Mouse (Mus musculus): ENCODE data around the gene Acads. TPM values are rescaled to one million over a fixed set of nuclear protein-coding genes. Genes with fewer than 3 reads are reported as not detected.

The Acads gene
- polyA plus RNA-seq, 1 experiment from 2014 or later, result 47.8 TPM

- Histone ChIP-seq H3K9ac (0 out of 2 replicates have a peak overlapping the region, but pooled peaks have one; percentile 1), H3K4me1 (peaks cover 23% of the 10 kb centered on the region), H3K27me3 (no peaks in the 10 kb centered on the region), H3K36me3 (peaks cover 80% of the 10 kb centered on the region), H3K27ac (replicated peaks) (no peak overlapping the region), H3K9me3 (replicated peaks) (no peaks in the 10 kb centered on the region), H3K4me2 (replicated peaks) (no peak overlapping the region), H3K4me3 (replicated peaks) (no peak overlapping the region)
- ATAC-seq (ENCODE audit: insufficient number of reproducible peaks, low FRiP score, low TSS enrichment, low read depth), result no peak
- 92% methylated on average over 8 of the region's 8 CpGs for WGBS
Observed at GRCm38 (mm10) chr5:115148378-115148777, 29.2 kb upstream of the Acads start.

DNA sequence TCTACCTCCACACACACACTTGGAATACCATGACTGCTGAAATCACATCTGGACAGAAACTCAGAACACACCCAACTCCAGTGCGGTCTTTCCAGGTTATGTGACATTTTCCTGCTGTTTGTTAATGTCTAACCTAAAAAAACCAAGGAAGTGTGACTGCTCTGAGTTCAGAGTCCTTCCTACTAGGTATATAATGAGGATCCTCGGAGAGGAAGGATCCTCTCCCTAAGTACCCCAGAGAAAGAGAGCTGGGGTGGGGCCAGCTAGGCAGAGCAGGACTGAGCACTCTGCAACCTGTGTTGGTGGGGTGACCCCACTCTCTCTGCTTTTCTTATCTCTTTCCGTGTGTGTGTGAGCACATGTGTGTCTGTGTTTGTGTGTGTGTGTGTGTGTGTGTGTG is 28.2 kb upstream of the Acads start:
- 77% methylated on average over 3 of the region's 3 CpGs for WGBS
- no peaks in the 10 kb centered on the region for H3K27me3 ChIP-seq
- no peak overlapping the region for H3K4me2 ChIP-seq (replicated peaks)
- ATAC-seq (ENCODE audit: insufficient number of reproducible peaks, low FRiP score, low TSS enrichment, low read depth), result no peak
- H3K4me3 ChIP-seq (replicated peaks), result no peak overlapping the region
- H3K9ac ChIP-seq, result no peak overlapping the region
- H3K36me3 ChIP-seq, result peaks cover 82% of the 10 kb centered on the region
- no peak overlapping the region for H3K27ac ChIP-seq (replicated peaks)
- H3K4me1 ChIP-seq, result peaks cover 13% of the 10 kb centered on the region
- no peaks in the 10 kb centered on the region for H3K9me3 ChIP-seq (replicated peaks)

- no peaks in the 10 kb centered on the region for H3K27me3 ChIP-seq
- H3K27ac ChIP-seq (replicated peaks), result no peak overlapping the region
- H3K9ac ChIP-seq, result no peak overlapping the region
- ATAC-seq (ENCODE audit: insufficient number of reproducible peaks, low FRiP score, low TSS enrichment, low read depth), result no peak
- peaks cover 85% of the 10 kb centered on the region for H3K36me3 ChIP-seq
- H3K4me1 ChIP-seq, result peaks cover 8% of the 10 kb centered on the region
- no peaks in the 10 kb centered on the region for H3K9me3 ChIP-seq (replicated peaks)
- no peak overlapping the region for H3K4me2 ChIP-seq (replicated peaks)
- no peak overlapping the region for H3K4me3 ChIP-seq (replicated peaks)
Observed at GRCm38 (mm10) chr5:115146747-115147130, 27.6 kb upstream of the Acads start.

DNA sequence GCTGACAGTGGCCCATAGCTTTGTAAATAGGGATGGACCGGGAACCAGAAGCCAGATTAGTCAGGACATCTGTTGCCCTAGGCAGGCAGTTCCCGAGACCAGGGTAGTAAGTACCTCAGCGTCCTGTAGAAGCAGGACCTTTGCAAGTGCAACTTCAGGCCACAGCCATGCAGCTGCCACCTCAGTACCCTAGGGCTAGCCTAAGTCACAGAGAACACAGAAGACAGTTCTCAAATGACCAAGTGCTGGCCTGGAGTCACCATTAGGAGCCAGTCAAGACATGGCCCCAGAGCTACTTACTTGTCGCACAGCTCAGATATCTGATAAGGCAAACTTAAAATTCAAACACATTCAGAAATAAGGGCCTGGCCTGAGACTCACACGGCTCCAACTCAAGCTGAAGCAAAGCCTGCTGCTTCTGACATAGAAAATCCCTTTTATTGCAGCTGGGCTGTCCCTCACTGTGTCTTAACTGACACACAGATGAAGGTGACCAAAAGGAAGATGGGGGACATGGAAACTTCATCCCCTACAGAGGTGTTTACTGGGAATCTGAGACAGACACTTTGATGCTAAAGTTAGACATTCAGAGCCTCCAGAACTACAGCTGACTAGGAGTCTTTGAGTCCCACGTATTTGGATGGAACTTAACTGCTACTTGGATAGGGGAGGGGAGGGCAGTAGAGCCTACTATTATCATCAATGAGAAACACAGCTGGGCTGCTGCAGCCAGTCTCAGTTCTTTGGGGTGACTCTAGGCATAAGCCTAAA is 27.0 kb upstream of the Acads start:
- ATAC-seq (ENCODE audit: insufficient number of reproducible peaks, low FRiP score, low TSS enrichment, low read depth), result no peak
- no peaks in the 10 kb centered on the region for H3K9me3 ChIP-seq (replicated peaks)
- no peak overlapping the region for H3K27ac ChIP-seq (replicated peaks)
- H3K36me3 ChIP-seq, result peaks cover 79% of the 10 kb centered on the region
- peaks cover 5% of the 10 kb centered on the region for H3K4me1 ChIP-seq
- H3K9ac ChIP-seq, result no peak overlapping the region
- no peak overlapping the region for H3K4me3 ChIP-seq (replicated peaks)
- 75% methylated on average over 6 of the region's 6 CpGs for WGBS
- no peaks in the 10 kb centered on the region for H3K27me3 ChIP-seq
- no peak overlapping the region for H3K4me2 ChIP-seq (replicated peaks)

- no peak for ATAC-seq (ENCODE audit: insufficient number of reproducible peaks, low FRiP score, low TSS enrichment, low read depth)
- H3K4me3 ChIP-seq (replicated peaks), result no peak overlapping the region
- WGBS, result 72% methylated on average over 11 of the region's 11 CpGs
Observed at GRCm38 (mm10) chr5:115145253-115145968, 26.3 kb upstream of the Acads start.

DNA sequence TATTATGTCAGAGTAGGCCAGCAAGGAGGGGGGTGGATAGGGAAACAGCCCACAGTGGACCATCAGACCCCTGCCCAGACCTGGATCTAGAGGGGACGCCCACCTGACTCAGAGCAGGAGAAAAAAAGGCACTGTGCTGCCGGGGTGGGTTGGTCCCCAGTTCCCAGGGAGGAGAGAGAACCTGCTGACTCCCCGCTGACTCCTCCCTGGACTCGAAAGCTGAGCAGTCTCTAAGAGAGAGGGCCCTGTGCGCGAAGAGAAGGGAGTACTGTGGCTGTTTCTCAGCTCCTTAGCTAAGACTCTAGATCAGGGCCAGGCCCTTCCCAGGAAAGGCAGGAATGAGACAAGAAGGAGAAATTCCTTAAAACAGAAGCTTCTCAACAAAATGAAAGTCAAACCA is 25.3 kb upstream of the Acads start:
- no peak overlapping the region for H3K9ac ChIP-seq
- H3K9me3 ChIP-seq (replicated peaks), result no peaks in the 10 kb centered on the region
- no peaks in the 10 kb centered on the region; the same call in 1 of the 2 replicates for H3K4me1 ChIP-seq
- 0 out of 2 replicates have a peak overlapping the region, but pooled peaks have one; percentile 4 for H3K27ac ChIP-seq (replicated peaks)
- WGBS, result 60% methylated on average over 6 of the region's 6 CpGs
- no peaks in the 10 kb centered on the region for H3K27me3 ChIP-seq
- H3K4me2 ChIP-seq (replicated peaks), result no peak overlapping the region
- no peak for ATAC-seq (ENCODE audit: insufficient number of reproducible peaks, low FRiP score, low TSS enrichment, low read depth)
- no peak overlapping the region for H3K4me3 ChIP-seq (replicated peaks)
- H3K36me3 ChIP-seq, result peaks cover 62% of the 10 kb centered on the region

More at GRCm38 (mm10) chr5:115145253-115145968, 26.3 kb upstream of the Acads start:
- Histone ChIP-seq H3K27ac (replicated peaks) (no peak overlapping the region), H3K9ac (no peak overlapping the region), H3K4me2 (replicated peaks) (no peak overlapping the region), H3K9me3 (replicated peaks) (no peaks in the 10 kb centered on the region), H3K27me3 (no peaks in the 10 kb centered on the region), H3K4me1 (no peaks in the 10 kb centered on the region; the same call in 1 of the 2 replicates), H3K36me3 (peaks cover 72% of the 10 kb centered on the region)

DNA sequence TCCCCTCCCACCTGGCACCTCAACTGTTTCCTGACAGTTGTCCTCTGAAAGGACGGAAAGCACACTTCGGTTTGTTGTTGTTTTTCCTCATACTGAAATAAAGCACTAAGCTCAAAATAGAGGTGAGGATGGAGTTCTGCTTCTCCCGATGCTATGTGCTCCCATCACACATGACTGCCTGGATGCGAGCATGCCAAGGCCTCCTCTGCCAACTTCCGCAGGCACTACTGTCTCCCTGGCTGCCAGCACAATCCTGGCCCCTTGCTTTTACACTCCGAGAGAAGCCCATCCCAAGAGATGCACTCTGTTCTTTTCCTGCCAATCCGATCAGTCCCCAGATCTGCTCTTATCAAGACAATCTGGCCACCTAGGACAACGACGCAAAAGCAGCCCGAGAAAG is 24.4 kb upstream of the Acads start:
- peaks cover 54% of the 10 kb centered on the region for H3K36me3 ChIP-seq
- H3K9me3 ChIP-seq (replicated peaks), result no peaks in the 10 kb centered on the region
- no peak overlapping the region for H3K9ac ChIP-seq
- H3K27ac ChIP-seq (replicated peaks), result no peak overlapping the region
- no peaks in the 10 kb centered on the region; the same call in 1 of the 2 replicates for H3K4me1 ChIP-seq
- H3K4me2 ChIP-seq (replicated peaks), result no peak overlapping the region
- WGBS, result 70% methylated on average over 10 of the region's 10 CpGs
- H3K27me3 ChIP-seq, result no peaks in the 10 kb centered on the region
- ATAC-seq (ENCODE audit: insufficient number of reproducible peaks, low FRiP score, low TSS enrichment, low read depth), result no peak
- H3K4me3 ChIP-seq (replicated peaks), result no peak overlapping the region

GRCm38 (mm10) chr5:115142166-115142697 is 23.1 kb upstream of the Acads start:
- WGBS, result 88% methylated on average over 9 of the region's 9 CpGs
- Histone ChIP-seq H3K4me1 (no peaks in the 10 kb centered on the region; the same call in 1 of the 2 replicates), H3K27me3 (no peaks in the 10 kb centered on the region), H3K4me2 (replicated peaks) (no peak overlapping the region), H3K36me3 (peaks cover 41% of the 10 kb centered on the region), H3K9ac (no peak overlapping the region), H3K27ac (replicated peaks) (no peak overlapping the region), H3K9me3 (replicated peaks) (no peaks in the 10 kb centered on the region), H3K4me3 (replicated peaks) (no peak overlapping the region)
- ATAC-seq (ENCODE audit: insufficient number of reproducible peaks, low FRiP score, low TSS enrichment, low read depth), result no peak

DNA sequence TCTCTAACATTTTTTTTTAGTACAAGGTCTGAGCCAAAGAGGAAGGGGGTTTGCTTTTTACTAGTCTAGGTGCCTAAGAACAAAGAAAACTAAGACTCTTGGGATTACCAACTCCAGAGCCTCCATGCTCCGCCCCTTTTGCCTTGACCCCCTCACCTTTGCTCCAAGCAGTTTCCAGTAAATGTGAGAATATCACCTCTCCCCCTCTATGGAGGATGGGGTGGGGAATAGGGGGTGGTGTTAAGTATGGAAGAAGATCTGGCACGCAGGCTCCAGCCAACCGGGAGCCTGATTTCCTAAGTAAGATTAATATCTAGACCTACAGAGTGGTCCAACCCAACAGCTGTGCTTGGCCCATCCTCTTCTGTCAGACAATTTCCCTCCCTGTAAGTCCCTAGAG is 21.6 kb upstream of the Acads start:
- no peak for ATAC-seq (ENCODE audit: insufficient number of reproducible peaks, low FRiP score, low TSS enrichment, low read depth)
- no peak overlapping the region for H3K4me2 ChIP-seq (replicated peaks)
- H3K4me3 ChIP-seq (replicated peaks), result no peak overlapping the region
- no peaks in the 10 kb centered on the region for H3K27me3 ChIP-seq
- H3K9ac ChIP-seq, result no peak overlapping the region
- H3K36me3 ChIP-seq, result peaks cover 26% of the 10 kb centered on the region
- WGBS, result 62% methylated on average over 3 of the region's 3 CpGs
- no peaks in the 10 kb centered on the region for H3K9me3 ChIP-seq (replicated peaks)
- no peaks in the 10 kb centered on the region; the same call in 1 of the 2 replicates for H3K4me1 ChIP-seq
- H3K27ac ChIP-seq (replicated peaks), result no peak overlapping the region

- 38% methylated on average over 4 of the region's 4 CpGs for WGBS
- Histone ChIP-seq H3K4me3 (replicated peaks) (no peak overlapping the region), H3K4me2 (replicated peaks) (no peak overlapping the region), H3K9me3 (replicated peaks) (no peaks in the 10 kb centered on the region), H3K9ac (no peak overlapping the region), H3K4me1 (peaks cover under 1% of the 10 kb centered on the region), H3K36me3 (peaks cover 11% of the 10 kb centered on the region; the same call in 1 of the 2 replicates), H3K27me3 (no peaks in the 10 kb centered on the region), H3K27ac (replicated peaks) (no peak overlapping the region)
- no peak for ATAC-seq (ENCODE audit: insufficient number of reproducible peaks, low FRiP score, low TSS enrichment, low read depth)
Observed at GRCm38 (mm10) chr5:115139124-115139523, 20.0 kb upstream of the Acads start.
